Mouse (Mus musculus) bone marrow macrophage, adult 2 months (primary cell): ENCODE measurements around the gene Gm43951.

ENCODE experiments used
- CTCF ChIP-seq: IDR thresholded peaks from 2 replicates; pipeline ENCODE4 v1.5.1; 2012; ENCODE audit warnings: low read depth, mild to moderate bottlenecking, low read length, moderate library complexity
- POLR2A ChIP-seq: IDR thresholded peaks from 2 replicates; pipeline ENCODE4 v1.6.1; 2012; ENCODE audit warnings: mild to moderate bottlenecking, low read depth, low read length, borderline replicate concordance

DNA sequence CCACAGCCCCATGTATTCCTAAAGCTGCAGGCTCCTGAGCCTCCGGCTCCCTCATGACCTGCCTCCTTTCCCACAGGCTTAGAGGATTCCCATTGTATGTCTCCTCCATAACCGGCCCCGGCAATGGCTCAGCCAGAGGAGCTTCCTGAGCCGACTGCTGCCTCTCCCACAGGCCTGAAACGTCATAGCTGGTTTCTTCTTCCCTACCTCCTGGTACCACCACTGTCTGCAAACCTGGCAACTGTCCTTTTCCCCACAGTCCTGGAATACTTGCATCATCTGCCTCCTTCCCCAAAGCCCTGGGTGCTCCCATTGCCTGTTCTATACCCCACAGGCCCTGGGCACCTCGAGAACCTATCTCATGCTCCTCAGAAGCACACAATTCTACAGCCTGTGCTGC, 1.4 kb downstream of the Gm43951 start:
- TF ChIP-seq POLR2A (no peak), CTCF (no peak)
